Mouse (Mus musculus) MEL (cell line): ENCODE measurements at regions not wholly inside any gene's neighbourhood (a gene's known extent, or its start where the extent isn't known, plus 50 kb on each side); places are given as distances from the start of the nearest gene placed in this dataset.

ENCODE experiments used
- DNase-seq: peaks from one replicate; pipeline ENCODE4 v3.0.0; 2011; ENCODE audit warnings: low read depth, low spot score
- H3K27ac ChIP-seq: 2 replicates; pipeline ENCODE4 v1.5.1; 2012; ENCODE audit warnings: low read depth, mild to moderate bottlenecking, control low read depth, low read length, moderate library complexity; ENCODE audit not compliant: control insufficient read depth
- H3K27me3 ChIP-seq, 2 experiments: fragments of 150-350 bp in 1 of 2; sonication (generic) in 1 of 2; 2 replicates each; pipeline ENCODE4 v1.6.1; 2012; ENCODE audit warnings: low read length in 2 of 2, mild to moderate bottlenecking in 2 of 2, improper control_type of control experiment in 1 of 2, moderate library complexity in 1 of 2; ENCODE audit not compliant: insufficient read depth in 2 of 2, control insufficient read depth in 1 of 2
- H3K36me3 ChIP-seq, 2 experiments: 2 replicates each; pipeline ENCODE4 v1.6.1; 2012 to 2014; ENCODE audit warnings: low read length in 2 of 2, improper control_type of control experiment in 1 of 2, inconsistent platforms in 1 of 2, mild to moderate bottlenecking in 1 of 2; ENCODE audit not compliant: insufficient read depth in 2 of 2, control insufficient read depth in 1 of 2
- H3K4me1 ChIP-seq, 2 experiments: fragments of 150-350 bp in 1 of 2; sonication (generic) in 1 of 2; 2 replicates each; pipeline ENCODE4 v1.6.1; 2012; ENCODE audit warnings: low read length in 2 of 2, improper control_type of control experiment in 1 of 2, mild to moderate bottlenecking in 1 of 2; ENCODE audit not compliant: insufficient read depth in 2 of 2, control insufficient read depth in 1 of 2
- H3K4me3 ChIP-seq, 2 experiments: fragments of 150-350 bp in 1 of 2; sonication (generic) in 1 of 2; 2 replicates each; pipeline ENCODE4 v1.5.1; 2012; ENCODE audit warnings: low read depth in 2 of 2, low read length in 2 of 2, mild to moderate bottlenecking in 2 of 2, moderate library complexity in 2 of 2, control low read depth in 1 of 2, improper control_type of control experiment in 1 of 2; ENCODE audit not compliant: control insufficient read depth in 1 of 2, insufficient read depth in 1 of 2
- H3K79me2 ChIP-seq: 2 replicates; pipeline ENCODE4 v1.6.1; 2012; ENCODE audit warnings: mild to moderate bottlenecking, low read length, moderate library complexity; ENCODE audit not compliant: control insufficient read depth, poor library complexity, insufficient read depth
- H3K9ac ChIP-seq: 2 replicates; pipeline ENCODE4 v1.6.1; 2012; ENCODE audit warnings: low read depth, mild to moderate bottlenecking, control low read depth, low read length, moderate library complexity; ENCODE audit not compliant: control insufficient read depth, poor library complexity, severe bottlenecking
- H3K9me3 ChIP-seq: fragments of 150-350 bp; sonication (generic); replicated peaks from 2 replicates; pipeline ENCODE4 v1.6.1; 2012; ENCODE audit warnings: mild to moderate bottlenecking, low read length, improper control_type of control experiment, moderate library complexity; ENCODE audit not compliant: insufficient read depth
- BHLHE40 ChIP-seq: IDR thresholded peaks from 2 replicates; pipeline ENCODE4 v1.6.1; 2012; ENCODE audit warnings: low read depth, mild to moderate bottlenecking, inconsistent platforms, low read length, improper control_type of control experiment, borderline replicate concordance
- CHD1 ChIP-seq: IDR thresholded peaks from 2 replicates; pipeline ENCODE4 v1.6.1; 2012; ENCODE audit warnings: low read depth, mild to moderate bottlenecking, inconsistent platforms, low read length, improper control_type of control experiment
- CTCF ChIP-seq, 3 experiments: IDR thresholded peaks in 2 of 3; conservative IDR thresholded peaks in 1 of 3; 2 replicates each; pipeline ENCODE4 v1.5.1; 2011 to 2012; ENCODE audit warnings: low read length in 3 of 3, low read depth in 2 of 3, mild to moderate bottlenecking in 2 of 3, improper control_type of control experiment in 1 of 3, inconsistent platforms in 1 of 3, mixed read lengths in 1 of 3, moderate library complexity in 1 of 3; ENCODE audit not compliant: control insufficient read depth in 1 of 3, insufficient read depth in 1 of 3, poor library complexity in 1 of 3, severe bottlenecking in 1 of 3
- EP300 ChIP-seq, 2 experiments: IDR thresholded peaks; 2 replicates each; pipeline ENCODE4 v1.6.1; 2011; ENCODE audit warnings: improper control_type of control experiment in 2 of 2, low read length in 2 of 2, low read depth in 1 of 2, mild to moderate bottlenecking in 1 of 2
- ETS1 ChIP-seq: IDR thresholded peaks from 2 replicates; pipeline ENCODE4 v1.6.1; 2012; ENCODE audit warnings: low read depth, mild to moderate bottlenecking, inconsistent platforms, low read length, improper control_type of control experiment, moderate library complexity
- GATA1 ChIP-seq: IDR thresholded peaks from 2 replicates; pipeline ENCODE4 v1.6.1; 2011; ENCODE audit warnings: low read depth, low read length, improper control_type of control experiment
- HCFC1 ChIP-seq: IDR thresholded peaks from 2 replicates; pipeline ENCODE4 v1.6.1; 2012; ENCODE audit warnings: low read depth, mild to moderate bottlenecking, inconsistent platforms, low read length, improper control_type of control experiment, moderate library complexity
- JUND ChIP-seq: IDR thresholded peaks from 2 replicates; pipeline ENCODE4 v1.6.1; 2011; ENCODE audit warnings: low read depth, mild to moderate bottlenecking, improper control_type of control experiment, low read length
- KAT2A ChIP-seq: conservative IDR thresholded peaks from 2 replicates; pipeline ENCODE4 v1.6.1; 2012; ENCODE audit warnings: low read depth, low read length, improper control_type of control experiment, inconsistent platforms
- MAFK ChIP-seq: IDR thresholded peaks from 2 replicates; pipeline ENCODE4 v1.6.1; 2011; ENCODE audit warnings: low read depth, mild to moderate bottlenecking, low read length, improper control_type of control experiment, borderline replicate concordance
- MAX ChIP-seq: IDR thresholded peaks from 2 replicates; pipeline ENCODE4 v1.6.1; 2011; ENCODE audit warnings: low read length, improper control_type of control experiment
- MEF2A ChIP-seq: IDR thresholded peaks from 2 replicates; pipeline ENCODE4 v1.6.1; 2014; ENCODE audit warnings: low read depth, mild to moderate bottlenecking, inconsistent platforms, low read length, improper control_type of control experiment; ENCODE audit not compliant: poor library complexity, insufficient replicate concordance, severe bottlenecking; ENCODE audit errors: extremely low read depth
- MXI1 ChIP-seq: IDR thresholded peaks from 2 replicates; pipeline ENCODE4 v1.6.1; 2011; ENCODE audit warnings: mild to moderate bottlenecking, low read depth, low read length, improper control_type of control experiment
- MYC ChIP-seq: IDR thresholded peaks from 2 replicates; pipeline ENCODE4 v1.6.1; 2011; ENCODE audit warnings: low read depth, mild to moderate bottlenecking, low read length, improper control_type of control experiment, moderate library complexity
- NELFE ChIP-seq: IDR thresholded peaks from 2 replicates; pipeline ENCODE4 v1.6.1; 2011; ENCODE audit warnings: low read depth, low read length, improper control_type of control experiment
- NRF1 ChIP-seq: IDR thresholded peaks from 2 replicates; pipeline ENCODE4 v1.6.1; 2014; ENCODE audit warnings: low read depth, mild to moderate bottlenecking, inconsistent platforms, low read length, improper control_type of control experiment, moderate library complexity; ENCODE audit not compliant: poor library complexity, insufficient read depth, severe bottlenecking
- POLR2AphosphoS2 ChIP-seq: IDR thresholded peaks from 2 replicates; pipeline ENCODE4 v1.6.1; 2011; ENCODE audit warnings: low read length, improper control_type of control experiment
- POLR2AphosphoS5 ChIP-seq: IDR thresholded peaks from 2 replicates; pipeline ENCODE4 v1.6.1; 2012; ENCODE audit warnings: low read depth, borderline replicate concordance, mild to moderate bottlenecking, inconsistent platforms, low read length, moderate library complexity, mixed read lengths
- RAD21 ChIP-seq: IDR thresholded peaks from 2 replicates; pipeline ENCODE4 v1.6.1; 2011; ENCODE audit warnings: mild to moderate bottlenecking, low read depth, low read length, improper control_type of control experiment
- RCOR1 ChIP-seq: IDR thresholded peaks from 2 replicates; pipeline ENCODE4 v1.6.1; 2012; ENCODE audit warnings: low read depth, mild to moderate bottlenecking, inconsistent platforms, low read length, improper control_type of control experiment
- TCF12 ChIP-seq: IDR thresholded peaks from 2 replicates; pipeline ENCODE4 v1.6.1; 2014; ENCODE audit warnings: low read depth, mild to moderate bottlenecking, inconsistent platforms, low read length, improper control_type of control experiment, moderate library complexity
- UBTF ChIP-seq: IDR thresholded peaks from 2 replicates; pipeline ENCODE4 v1.6.1; 2012; ENCODE audit warnings: low read depth, mild to moderate bottlenecking, inconsistent platforms, low read length, improper control_type of control experiment, moderate library complexity, borderline replicate concordance; ENCODE audit not compliant: insufficient read depth
- ZMIZ1 ChIP-seq: IDR thresholded peaks from 2 replicates; pipeline ENCODE4 v1.6.1; 2012; ENCODE audit warnings: low read depth, mild to moderate bottlenecking, inconsistent platforms, low read length, improper control_type of control experiment, moderate library complexity

GRCm38 (mm10) chr12:65420127-65420526 lies 194.8 kb downstream of the Wdr20rt start:
- Histone ChIP-seq H3K4me3 (no peak overlapping the region), H3K9ac (no peak overlapping the region), H3K27me3 (no peaks in the 10 kb centered on the region), H3K27ac (no peak overlapping the region), H3K9me3 (no peaks in the 10 kb centered on the region), H3K36me3 (peaks cover 0 to 19% of the 10 kb centered on the region in 2 experiments; a peak in 2 of 4 replicates), H3K79me2 (no peaks in the 10 kb centered on the region), H3K4me1 (peaks cover 3 to 7% of the 10 kb centered on the region in 2 experiments; a peak in 3 of 4 replicates)
- DNase-seq, result no peak
- TF ChIP-seq MEF2A (no peak), MAFK (peak; percentile 52; the same call in 1 of the 2 replicates), MXI1 (no peak), JUND (no peak)

GRCm38 (mm10) chr12:65424506-65424905 lies 199.2 kb downstream of the Wdr20rt start:
- H3K36me3 ChIP-seq, result peaks cover 0 to 29% of the 10 kb centered on the region in 2 experiments; a peak in 2 of 4 replicates
- TF ChIP-seq RCOR1 (no peak), MYC (no peak), CTCF (IDR thresholded peaks at IDR 0.05 in 2 of 3, conservative IDR thresholded peaks at IDR 0.05 in 1 of 3; ENCODE audit: control insufficient read depth in 1 of 3, insufficient read depth in 1 of 3, low read depth in 2 of 3, low read length in 3 of 3, poor library complexity in 1 of 3, severe bottlenecking in 1 of 3) (no peak), CHD1 (no peak), BHLHE40 (no peak), POLR2AphosphoS5 (no peak), MEF2A (no peak), TCF12 (no peak), MAX (no peak), HCFC1 (no peak), POLR2AphosphoS2 (no peak), RAD21 (no peak), GATA1 (peak; percentile 67), NELFE (no peak), UBTF (no peak), ZMIZ1 (no peak), KAT2A (no peak), ETS1 (peak; percentile 51; the same call in 1 of the 2 replicates), EP300 (IDR thresholded peaks at IDR 0.05; ENCODE audit: low read depth in 1 of 2, low read length in 2 of 2) (peak; percentile 51 to 64; a peak in 2 of 4 replicates), NRF1 (no peak)
- no peaks in the 10 kb centered on the region for H3K79me2 ChIP-seq
- DNase-seq, result peak; percentile 55
- peak overlapping the region; percentile 68 for H3K27ac ChIP-seq
- no peaks in the 10 kb centered on the region for H3K9me3 ChIP-seq
- H3K4me1 ChIP-seq, result peaks cover 3 to 17% of the 10 kb centered on the region in 2 experiments
- H3K27me3 ChIP-seq, result no peaks in the 10 kb centered on the region
- no peak overlapping the region for H3K9ac ChIP-seq
- H3K4me3 ChIP-seq, result no peak overlapping the region
